Mouse (Mus musculus): ENCODE measurements at regions not wholly inside any gene's neighbourhood (a gene's known extent, or its start where the extent isn't known, plus 50 kb on each side); places are given as distances from the start of the nearest gene placed in this dataset.

GRCm38 (mm10) chr2:128334143-128334470 is 208.3 kb downstream of the Bcl2l11 start:
- Histone ChIP-seq H3K9ac (no peak overlapping the region), H3K36me3 (ENCODE audit: insufficient read depth) (no peaks in the 10 kb centered on the region), H3K4me2 (ENCODE audit: low read depth) (no peak overlapping the region), H3K27me3 (ENCODE audit: insufficient read depth, low read length) (no peaks in the 10 kb centered on the region), H3K4me3 (ENCODE audit: low read depth, low read length) (no peak overlapping the region), H3K4me1 (ENCODE audit: insufficient read depth) (no peaks in the 10 kb centered on the region), H3K27ac (ENCODE audit: low read depth, low read length) (no peak overlapping the region), H3K9me3 (ENCODE audit: low read length) (no peaks in the 10 kb centered on the region)
- ATAC-seq (no peak), DNase-seq (no peak)
- 93% methylated on average over 2 of the region's 2 CpGs for WGBS
- no peak for TF ChIP-seq CTCF (IDR thresholded peaks at IDR 0.05; ENCODE audit: low read depth)

DNA sequence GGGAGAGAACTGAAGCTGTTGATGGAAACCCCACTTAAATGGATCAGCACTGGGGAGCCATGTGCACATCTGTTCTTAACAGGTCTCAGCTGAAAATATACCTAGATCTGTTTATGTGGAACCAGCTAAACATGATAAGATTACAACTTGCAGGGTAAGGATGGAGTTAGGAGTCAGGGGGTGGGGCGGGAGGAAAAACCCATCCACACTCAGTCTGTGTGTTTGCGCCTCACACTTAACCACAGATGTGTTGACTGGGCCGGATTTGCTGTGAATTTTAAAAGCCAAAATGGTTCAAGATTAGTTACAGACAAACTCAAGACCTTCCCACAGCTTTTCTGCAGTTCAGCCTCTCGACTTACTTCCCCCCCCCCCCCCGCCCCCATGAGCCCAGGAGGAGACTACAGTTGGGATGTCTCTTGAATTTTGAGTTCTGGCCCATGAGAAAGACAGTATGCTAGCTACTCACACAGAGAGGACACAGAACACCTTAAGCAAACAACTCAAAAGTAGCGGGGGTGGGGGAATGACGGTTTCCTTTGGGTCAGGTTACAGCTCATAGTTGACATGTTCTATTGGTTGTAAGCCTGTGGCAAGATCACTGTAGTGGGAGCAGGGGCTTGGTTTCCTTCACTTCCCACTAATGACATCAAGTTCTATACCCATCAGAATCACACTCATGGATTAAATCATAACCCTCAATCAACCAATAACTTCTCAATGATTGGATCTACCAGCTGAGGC is 209.1 kb downstream of the Bcl2l11 start:
- no peaks in the 10 kb centered on the region for H3K9me3 ChIP-seq (ENCODE audit: low read length)
- H3K27me3 ChIP-seq (ENCODE audit: insufficient read depth, low read length), result no peaks in the 10 kb centered on the region
- H3K27ac ChIP-seq (ENCODE audit: low read depth, low read length), result no peak overlapping the region
- WGBS, result 81% methylated on average over 7 of the region's 7 CpGs
- no peak for ATAC-seq
- H3K4me2 ChIP-seq (ENCODE audit: low read depth), result no peak overlapping the region
- TF ChIP-seq CTCF (IDR thresholded peaks at IDR 0.05; ENCODE audit: low read depth), result no peak
- H3K36me3 ChIP-seq (ENCODE audit: insufficient read depth), result no peaks in the 10 kb centered on the region
- no peak overlapping the region for H3K9ac ChIP-seq
- H3K4me3 ChIP-seq (ENCODE audit: low read depth, low read length), result no peak overlapping the region
- DNase-seq, result no peak
- H3K4me1 ChIP-seq (ENCODE audit: insufficient read depth), result peaks cover 4% of the 10 kb centered on the region; the same call in 1 of the 2 replicates

DNA sequence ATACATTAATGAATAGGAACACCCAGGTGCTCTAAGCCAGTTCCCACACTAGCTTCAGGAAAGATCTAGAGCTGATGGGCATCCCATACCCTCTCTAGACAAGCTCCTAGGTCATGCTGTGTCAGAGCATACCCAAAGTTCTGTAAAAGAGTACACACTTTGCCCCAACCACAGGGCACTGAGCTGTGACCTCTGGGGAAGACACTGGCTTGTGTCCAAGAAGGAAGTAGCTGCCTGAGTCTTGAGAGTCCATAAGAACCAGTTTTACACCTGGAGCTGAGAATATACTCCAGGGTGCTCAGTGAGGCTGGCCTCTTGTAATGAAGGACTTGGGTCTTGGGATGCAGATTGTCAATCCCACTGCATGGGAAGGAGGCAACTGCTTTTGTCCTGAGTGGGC is 211.4 kb downstream of the Bcl2l11 start:
- Histone ChIP-seq H3K9ac (no peak overlapping the region), H3K27me3 (ENCODE audit: insufficient read depth, low read length) (no peaks in the 10 kb centered on the region; the same call in 1 of the 2 replicates), H3K4me2 (ENCODE audit: low read depth) (no peak overlapping the region), H3K9me3 (ENCODE audit: low read length) (no peaks in the 10 kb centered on the region), H3K4me3 (ENCODE audit: low read depth, low read length) (no peak overlapping the region), H3K27ac (ENCODE audit: low read depth, low read length) (no peak overlapping the region), H3K36me3 (ENCODE audit: insufficient read depth) (no peaks in the 10 kb centered on the region), H3K4me1 (ENCODE audit: insufficient read depth) (peaks cover 5% of the 10 kb centered on the region; the same call in 1 of the 2 replicates)
- DNase-seq (no peak), ATAC-seq (no peak)
- TF ChIP-seq CTCF (IDR thresholded peaks at IDR 0.05; ENCODE audit: low read depth), result no peak

GRCm38 (mm10) chr2:128337791-128338190 is 212.0 kb downstream of the Bcl2l11 start:
- Histone ChIP-seq H3K27ac (ENCODE audit: low read depth, low read length) (no peak overlapping the region), H3K27me3 (ENCODE audit: insufficient read depth, low read length) (no peaks in the 10 kb centered on the region; the same call in 1 of the 2 replicates), H3K4me2 (ENCODE audit: low read depth) (no peak overlapping the region), H3K36me3 (ENCODE audit: insufficient read depth) (no peaks in the 10 kb centered on the region), H3K4me1 (ENCODE audit: insufficient read depth) (peaks cover 5% of the 10 kb centered on the region; the same call in 1 of the 2 replicates), H3K9ac (no peak overlapping the region), H3K4me3 (ENCODE audit: low read depth, low read length) (no peak overlapping the region), H3K9me3 (ENCODE audit: low read length) (no peaks in the 10 kb centered on the region)
- no peak for ATAC-seq
- DNase-seq, result no peak
- TF ChIP-seq CTCF (IDR thresholded peaks at IDR 0.05; ENCODE audit: low read depth), result no peak
- 87% methylated on average over 5 of the region's 5 CpGs for WGBS

DNA sequence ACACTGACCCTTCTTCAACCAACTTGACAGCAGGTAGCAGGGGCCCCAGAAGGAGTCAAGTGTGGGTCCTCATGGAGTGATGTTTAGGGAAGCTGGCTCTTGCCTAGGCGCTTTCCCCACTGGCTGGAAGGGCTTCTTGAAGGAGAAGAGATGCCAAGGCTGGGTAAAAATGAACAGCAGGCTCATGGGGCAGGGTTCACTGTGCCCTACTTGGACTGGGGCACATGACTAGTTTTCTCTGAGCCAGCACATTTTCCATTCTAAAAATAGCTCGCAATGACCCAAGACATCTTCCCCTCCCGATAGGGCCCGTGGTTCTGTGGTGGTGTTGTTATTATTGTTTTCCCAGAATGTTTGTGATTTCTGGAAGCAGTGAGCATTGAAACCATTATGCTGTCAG is 212.6 kb downstream of the Bcl2l11 start:
- DNase-seq (no peak), ATAC-seq (no peak)
- H3K9ac ChIP-seq, result no peak overlapping the region
- H3K4me3 ChIP-seq (ENCODE audit: low read depth, low read length), result no peak overlapping the region
- 89% methylated on average over 4 of the region's 4 CpGs for WGBS
- no peak overlapping the region for H3K4me2 ChIP-seq (ENCODE audit: low read depth)
- H3K36me3 ChIP-seq (ENCODE audit: insufficient read depth), result no peaks in the 10 kb centered on the region
- no peak overlapping the region for H3K27ac ChIP-seq (ENCODE audit: low read depth, low read length)
- TF ChIP-seq CTCF (IDR thresholded peaks at IDR 0.05; ENCODE audit: low read depth), result no peak
- no peaks in the 10 kb centered on the region for H3K9me3 ChIP-seq (ENCODE audit: low read length)
- H3K27me3 ChIP-seq (ENCODE audit: insufficient read depth, low read length), result no peaks in the 10 kb centered on the region; the same call in 1 of the 2 replicates
- H3K4me1 ChIP-seq (ENCODE audit: insufficient read depth), result peaks cover 5% of the 10 kb centered on the region; the same call in 1 of the 2 replicates

DNA sequence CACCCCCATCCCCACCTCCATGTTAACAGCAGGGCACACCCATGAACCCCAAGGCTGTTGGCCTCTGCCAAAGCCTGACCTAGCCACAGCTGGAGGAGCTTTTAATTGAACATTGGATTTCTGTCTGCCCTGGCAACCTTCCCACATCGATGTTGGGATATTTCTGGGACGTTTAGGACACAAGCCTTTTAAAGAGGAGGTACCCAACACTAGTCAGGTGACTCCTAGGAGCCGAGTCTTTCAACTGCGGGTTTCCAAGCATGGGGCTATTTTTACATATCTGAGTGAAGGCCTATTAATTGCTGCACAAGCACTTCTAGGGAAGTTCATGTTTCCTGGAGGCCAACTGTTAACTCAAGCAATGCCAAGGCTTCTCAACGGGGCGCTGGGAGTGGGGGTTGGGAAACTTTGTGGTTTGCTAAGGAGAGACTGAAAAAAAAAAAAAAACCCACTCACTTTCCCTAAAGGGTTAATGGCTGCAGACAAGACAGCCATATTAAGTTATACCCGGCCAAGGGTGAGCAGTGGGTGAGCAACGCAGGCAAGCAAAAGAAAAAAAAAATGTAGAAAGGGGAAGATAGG is 213.3 kb downstream of the Bcl2l11 start:
- 16% methylated on average over 8 of the region's 8 CpGs for WGBS
- no peak for DNase-seq

More for the DNA sequence above, 213.3 kb downstream of the Bcl2l11 start:
- Histone ChIP-seq H3K36me3 (ENCODE audit: insufficient read depth) (no peaks in the 10 kb centered on the region), H3K9me3 (ENCODE audit: low read length) (no peaks in the 10 kb centered on the region), H3K4me2 (ENCODE audit: low read depth) (no peak overlapping the region), H3K27me3 (ENCODE audit: insufficient read depth, low read length) (no peaks in the 10 kb centered on the region; the same call in 1 of the 2 replicates), H3K4me3 (ENCODE audit: low read depth, low read length) (no peak overlapping the region), H3K4me1 (ENCODE audit: insufficient read depth) (peaks cover 5% of the 10 kb centered on the region; the same call in 1 of the 2 replicates), H3K27ac (ENCODE audit: low read depth, low read length) (no peak overlapping the region), H3K9ac (no peak overlapping the region)
- ATAC-seq, result no peak
- no peak for TF ChIP-seq CTCF (IDR thresholded peaks at IDR 0.05; ENCODE audit: low read depth)
